Comparison of ENCODE assay signal across 17 mouse cellular contexts in genomic region chr2:137081001-137081400, GRCm38 (mm10). TPM values are rescaled to one million over a fixed set of nuclear protein-coding genes. Genes with fewer than 3 reads are reported as not detected.
DNase-seq lines count a peak whose midpoint lies in the region; ATAC-seq and TF ChIP-seq lines count a peak whose summit lies in the region.
"Had no signal": no experiment of that assay in that cellular context is flagged by ENCODE, and none has a peak within 500 bp of the region (broad histone marks: within the 10 kb centered on the region; RNA-seq: fewer than 3 reads in every experiment).

No protein-coding gene starts in this region.

- H3K27ac ChIP-seq in forebrain, embryonic 11.5 days (ENCODE audit: low read depth, low read length): no peak overlapping the region
- H3K27ac ChIP-seq in forebrain, postnatal 0 days (ENCODE audit: low read depth, low read length): no peak overlapping the region
- no peak overlapping the region for H3K27ac ChIP-seq in hindbrain, embryonic 15.5 days (replicated peaks)
- H3K27ac ChIP-seq in hindbrain, embryonic 11.5 days (ENCODE audit: low read depth, low read length): no peak overlapping the region
- no peak overlapping the region for H3K27ac ChIP-seq in midbrain, embryonic 13.5 days
- H3K27ac ChIP-seq in midbrain, embryonic 14.5 days (replicated peaks; ENCODE audit: low read depth, low read length): no peak overlapping the region
- H3K27ac ChIP-seq: heart, embryonic 10.5 days; hindbrain, embryonic 12.5 days; liver, embryonic 14.5 days; stomach, embryonic 15.5 days had no signal

- whole genome bisulfite sequencing in forebrain, embryonic 11.5 days: 89% methylated on average over 7 of the region's 7 CpGs
- WGBS in forebrain, postnatal 0 days: 74% methylated on average over 7 of the region's 7 CpGs
- WGBS in hindbrain, embryonic 15.5 days: 78% methylated on average over 7 of the region's 7 CpGs
- 86% methylated on average over 7 of the region's 7 CpGs for WGBS in hindbrain, embryonic 11.5 days
- WGBS in midbrain, embryonic 13.5 days: 90% methylated on average over 7 of the region's 7 CpGs
- WGBS in midbrain, embryonic 14.5 days: 86% methylated on average over 7 of the region's 7 CpGs

- H3K27me3 ChIP-seq in forebrain, embryonic 11.5 days (ENCODE audit: control insufficient read depth, insufficient read depth, low read length): no peaks in the 10 kb centered on the region
- no peaks in the 10 kb centered on the region for H3K27me3 ChIP-seq in forebrain, postnatal 0 days (ENCODE audit: insufficient read depth, low read length)
- no peaks in the 10 kb centered on the region for H3K27me3 ChIP-seq in hindbrain, embryonic 15.5 days
- no peaks in the 10 kb centered on the region; the same call in 1 of the 2 replicates for H3K27me3 ChIP-seq in hindbrain, embryonic 11.5 days (ENCODE audit: control insufficient read depth, insufficient read depth, low read length)
- H3K27me3 ChIP-seq in midbrain, embryonic 13.5 days: no peaks in the 10 kb centered on the region
- no peaks in the 10 kb centered on the region for H3K27me3 ChIP-seq in midbrain, embryonic 14.5 days (ENCODE audit: control insufficient read depth, insufficient read depth, low read length)
- H3K27me3 ChIP-seq: hindbrain, embryonic 12.5 days; stomach, embryonic 15.5 days had no signal

- 0 out of 2 replicates have a peak, but pooled peaks have one; percentile 25 for ATAC-seq in forebrain, embryonic 11.5 days (replicated peaks; ENCODE audit: low FRiP score)
- no peak for ATAC-seq in forebrain, postnatal 0 days
- ATAC-seq in hindbrain, embryonic 15.5 days (ENCODE audit: low FRiP score, low read depth): 0 out of 2 replicates have a peak, but pooled peaks have one; percentile 52
- no peak for ATAC-seq in hindbrain, embryonic 11.5 days (ENCODE audit: low FRiP score)
- ATAC-seq in midbrain, embryonic 13.5 days: peak; percentile 18; the same call in 1 of the 2 replicates
- ATAC-seq in midbrain, embryonic 14.5 days (ENCODE audit: low FRiP score, low TSS enrichment): no peak
- ATAC-seq in megakaryocyte-erythroid progenitor cell, adult 5-6 weeks (replicated peaks; ENCODE audit: low FRiP score, low TSS enrichment, poor library complexity, severe bottlenecking): no peak
- ATAC-seq: inflammation-experienced regulatory T-cells, adult 6 months had no signal

- H3K4me3 ChIP-seq in forebrain, embryonic 11.5 days (ENCODE audit: low read depth, low read length): no peak overlapping the region
- H3K4me3 ChIP-seq in forebrain, postnatal 0 days (ENCODE audit: low read depth, low read length): no peak overlapping the region
- no peak overlapping the region for H3K4me3 ChIP-seq in hindbrain, embryonic 15.5 days
- H3K4me3 ChIP-seq in hindbrain, embryonic 11.5 days (ENCODE audit: low read depth, low read length): no peak overlapping the region
- H3K4me3 ChIP-seq in midbrain, embryonic 13.5 days (replicated peaks): no peak overlapping the region
- no peak overlapping the region for H3K4me3 ChIP-seq in midbrain, embryonic 14.5 days (replicated peaks; ENCODE audit: low read depth, low read length)
- H3K4me3 ChIP-seq: heart, embryonic 10.5 days; hindbrain, embryonic 12.5 days; stomach, embryonic 15.5 days had no signal

- DNase-seq in forebrain, embryonic 11.5 days (ENCODE audit: low spot score): no peak
- DNase-seq in forebrain, postnatal 0 days: no peak
- DNase-seq in hindbrain, embryonic 11.5 days (ENCODE audit: low spot score): no peak
- no peak for DNase-seq in midbrain, embryonic 14.5 days
- DNase-seq: adrenal gland, postnatal 25 days; cerebellum, adult 9-10 months; lung, embryonic 14.5 days; thymus, adult 18-20 months; thymus, postnatal 4 days had no signal

- no peaks in the 10 kb centered on the region for H3K9me3 ChIP-seq in forebrain, embryonic 11.5 days (ENCODE audit: control insufficient read depth, low read length)
- no peaks in the 10 kb centered on the region for H3K9me3 ChIP-seq in forebrain, postnatal 0 days (ENCODE audit: low read length)
- H3K9me3 ChIP-seq in hindbrain, embryonic 15.5 days: no peaks in the 10 kb centered on the region
- H3K9me3 ChIP-seq in hindbrain, embryonic 11.5 days (ENCODE audit: control insufficient read depth, low read length): no peaks in the 10 kb centered on the region
- H3K9me3 ChIP-seq in midbrain, embryonic 13.5 days: no peaks in the 10 kb centered on the region
- no peaks in the 10 kb centered on the region for H3K9me3 ChIP-seq in midbrain, embryonic 14.5 days (ENCODE audit: control insufficient read depth, low read length)
- H3K9me3 ChIP-seq: heart, embryonic 10.5 days; hindbrain, embryonic 12.5 days; stomach, embryonic 15.5 days had no signal

- no peaks in the 10 kb centered on the region for H3K4me1 ChIP-seq in forebrain, embryonic 11.5 days (replicated peaks; ENCODE audit: control insufficient read depth, insufficient read depth, low read length)
- no peaks in the 10 kb centered on the region for H3K4me1 ChIP-seq in forebrain, postnatal 0 days (ENCODE audit: insufficient read depth)
- H3K4me1 ChIP-seq in hindbrain, embryonic 15.5 days (replicated peaks): peaks cover 14% of the 10 kb centered on the region
- H3K4me1 ChIP-seq in hindbrain, embryonic 11.5 days (replicated peaks; ENCODE audit: control insufficient read depth, insufficient read depth, low read length): no peaks in the 10 kb centered on the region; the same call in 1 of the 2 replicates
- H3K4me1 ChIP-seq in midbrain, embryonic 13.5 days (replicated peaks): peaks cover 10% of the 10 kb centered on the region; the same call in 1 of the 2 replicates
- peaks cover 6% of the 10 kb centered on the region; the same call in 1 of the 2 replicates for H3K4me1 ChIP-seq in midbrain, embryonic 14.5 days (ENCODE audit: control insufficient read depth, insufficient read depth, low read length)

- peaks cover 2% of the 10 kb centered on the region for H3K36me3 ChIP-seq in forebrain, embryonic 11.5 days (ENCODE audit: control insufficient read depth, insufficient read depth, low read length)
- peaks cover 4% of the 10 kb centered on the region; the same call in 1 of the 2 replicates for H3K36me3 ChIP-seq in forebrain, postnatal 0 days (ENCODE audit: insufficient read depth)
- no peaks in the 10 kb centered on the region for H3K36me3 ChIP-seq in hindbrain, embryonic 15.5 days
- H3K36me3 ChIP-seq in hindbrain, embryonic 11.5 days (ENCODE audit: control insufficient read depth, insufficient read depth, low read length): 0 out of 2 replicates have a peak, but pooled peaks cover 8% of the 10 kb centered on the region
- H3K36me3 ChIP-seq in midbrain, embryonic 13.5 days: peaks cover 35% of the 10 kb centered on the region
- peaks cover 31% of the 10 kb centered on the region for H3K36me3 ChIP-seq in midbrain, embryonic 14.5 days (ENCODE audit: control insufficient read depth, insufficient read depth, low read length)

- H3K4me2 ChIP-seq in forebrain, embryonic 11.5 days (ENCODE audit: low read depth, low read length, severe bottlenecking): no peak overlapping the region
- H3K4me2 ChIP-seq in forebrain, postnatal 0 days (ENCODE audit: low read depth): no peak overlapping the region
- H3K4me2 ChIP-seq in hindbrain, embryonic 15.5 days: no peak overlapping the region
- no peak overlapping the region for H3K4me2 ChIP-seq in hindbrain, embryonic 11.5 days (replicated peaks; ENCODE audit: low read depth, low read length)
- no peak overlapping the region for H3K4me2 ChIP-seq in midbrain, embryonic 13.5 days (replicated peaks)
- H3K4me2 ChIP-seq in midbrain, embryonic 14.5 days (ENCODE audit: low read length): no peak overlapping the region
- H3K4me2 ChIP-seq: hindbrain, embryonic 12.5 days; lung, embryonic 14.5 days; stomach, embryonic 15.5 days had no signal

- no peak for TF ChIP-seq CTCF in forebrain, postnatal 0 days (IDR thresholded peaks at IDR 0.05; ENCODE audit: low read depth)

- no peak overlapping the region for H3K9ac ChIP-seq in forebrain, embryonic 11.5 days (ENCODE audit: low read length)
- H3K9ac ChIP-seq in forebrain, postnatal 0 days: no peak overlapping the region
- H3K9ac ChIP-seq in hindbrain, embryonic 15.5 days: no peak overlapping the region
- H3K9ac ChIP-seq in hindbrain, embryonic 11.5 days (ENCODE audit: low read depth, low read length): no peak overlapping the region
- no peak overlapping the region for H3K9ac ChIP-seq in midbrain, embryonic 13.5 days (replicated peaks)
- H3K9ac ChIP-seq in midbrain, embryonic 14.5 days (replicated peaks; ENCODE audit: low read length): no peak overlapping the region
- H3K9ac ChIP-seq: hindbrain, embryonic 12.5 days; liver, embryonic 14.5 days; lung, embryonic 14.5 days; stomach, embryonic 15.5 days had no signal

RNA-seq across cellular contexts. Expression of gene Jag1, which starts 35.4 kb away (rescaled TPM):
- polyA plus RNA-seq in forebrain, embryonic 11.5 days (2014; fragmentation: Nextera tagmentation; extraction: Ambion mirVana): 19.6 and 20.6 TPM in 2 replicates
- total RNA-seq in forebrain, postnatal 0 days (2014; rRNA removed): 4.9 and 10.3 TPM in 2 replicates
- 2.7 and 4.1 TPM in 2 replicates for polyA plus RNA-seq in forebrain, postnatal 0 days (2015; fragmentation: Nextera tagmentation; extraction: Ambion mirVana)
- polyA plus RNA-seq in hindbrain, embryonic 15.5 days (2015; fragmentation: Nextera tagmentation; extraction: Ambion mirVana): 10.6 and 12.3 TPM in 2 replicates
- 21.3 and 22.1 TPM in 2 replicates for polyA plus RNA-seq in hindbrain, embryonic 11.5 days (2014; fragmentation: Nextera tagmentation; extraction: Ambion mirVana)
- 22.1 and 27.4 TPM in 2 replicates for polyA plus RNA-seq in midbrain, embryonic 13.5 days (2015; fragmentation: Nextera tagmentation; extraction: Ambion mirVana)
- polyA plus RNA-seq in midbrain, embryonic 14.5 days (2014; fragmentation: Nextera tagmentation; extraction: Ambion mirVana): 9.5 and 18.4 TPM in 2 replicates
- total RNA-seq in megakaryocyte-erythroid progenitor cell, adult 5-6 weeks (2014; fragmentation: Nextera tagmentation): 0.30 TPM in 1 of 2 replicates, not detected in the other
- total RNA-seq in megakaryocyte-erythroid progenitor cell, adult 5-6 weeks (2017): not detected in 2 replicates

Comparison
In these comparisons a context has a peak if more than half of its experiments do, and no peak if none do; other contexts are left out.
1. ATAC-seq: peak in forebrain, embryonic 11.5 days (single experiment), hindbrain, embryonic 15.5 days (single experiment) and midbrain, embryonic 13.5 days (single experiment); none in forebrain, postnatal 0 days (single experiment), hindbrain, embryonic 11.5 days (single experiment), midbrain, embryonic 14.5 days (single experiment) and megakaryocyte-erythroid progenitor cell, adult 5-6 weeks (single experiment).